Comparison of ENCODE assay signal across 8 mouse cellular contexts in genomic region chr11:103139951-103140762, GRCm38 (mm10). TPM values are rescaled to one million over a fixed set of nuclear protein-coding genes. Genes with fewer than 3 reads are reported as not detected.
A peak's percentile ranks its signal among the peaks of the same experiment; 100 is the strongest.
DNase-seq lines count a peak whose midpoint lies in the region; ATAC-seq and TF ChIP-seq lines count a peak whose summit lies in the region.

No protein-coding gene starts in this region.

- H3K27ac ChIP-seq in heart, embryonic 13.5 days (replicated peaks), result peak overlapping the region; percentile 88
- H3K27ac ChIP-seq in midbrain, postnatal 0 days (ENCODE audit: low read depth, low read length), result no peak overlapping the region
- H3K27ac ChIP-seq in midbrain, embryonic 15.5 days, result no peak overlapping the region
- peak overlapping the region; percentile 89; the same call in 1 of the 2 replicates for H3K27ac ChIP-seq in intestine, embryonic 14.5 days (ENCODE audit: low read depth)

- DNase-seq in heart, postnatal 25 days (ENCODE audit: low spot score), result no peak
- DNase-seq in midbrain, postnatal 0 days (ENCODE audit: low spot score), result no peak
- no peak for DNase-seq in intestine, embryonic 14.5 days (ENCODE audit: low spot score)
- no peak for DNase-seq in urinary bladder, postnatal 36 days (ENCODE audit: low spot score in 2 of 2)
- no peak for DNase-seq in ovary, adult 18-20 months (ENCODE audit: low spot score)
- DNase-seq in cerebellum, postnatal 14 days, result no peak

- TF ChIP-seq CTCF in midbrain, postnatal 0 days (IDR thresholded peaks at IDR 0.05), result no peak

- H3K4me2 ChIP-seq in heart, embryonic 13.5 days, result no peak overlapping the region
- no peak overlapping the region for H3K4me2 ChIP-seq in midbrain, postnatal 0 days (ENCODE audit: low read depth, low read length, poor library complexity, severe bottlenecking)
- no peak overlapping the region for H3K4me2 ChIP-seq in midbrain, embryonic 15.5 days
- H3K4me2 ChIP-seq in intestine, embryonic 14.5 days (ENCODE audit: low read length), result no peak overlapping the region

- 80% methylated on average over 14 of the region's 14 CpGs for WGBS in heart, embryonic 13.5 days
- WGBS in midbrain, postnatal 0 days, result 81% methylated on average over 14 of the region's 14 CpGs
- WGBS in midbrain, embryonic 15.5 days, result 81% methylated on average over 14 of the region's 14 CpGs
- 78% methylated on average over 14 of the region's 14 CpGs for WGBS in intestine, embryonic 14.5 days

- H3K4me3 ChIP-seq in heart, embryonic 13.5 days, result no peak overlapping the region
- H3K4me3 ChIP-seq in midbrain, postnatal 0 days (ENCODE audit: low read depth, low read length), result no peak overlapping the region
- H3K4me3 ChIP-seq in midbrain, embryonic 15.5 days, result no peak overlapping the region
- H3K4me3 ChIP-seq in intestine, embryonic 14.5 days (ENCODE audit: low read depth, low read length), result no peak overlapping the region

- H3K36me3 ChIP-seq in heart, embryonic 13.5 days, result peaks cover 15% of the 10 kb centered on the region
- H3K36me3 ChIP-seq in midbrain, postnatal 0 days (ENCODE audit: insufficient read depth, low read length), result peaks cover 22% of the 10 kb centered on the region
- peaks cover 8% of the 10 kb centered on the region; the same call in 1 of the 2 replicates for H3K36me3 ChIP-seq in midbrain, embryonic 15.5 days (replicated peaks)
- H3K36me3 ChIP-seq in intestine, embryonic 14.5 days (ENCODE audit: control insufficient read depth, insufficient read depth, low read length), result peaks cover 9% of the 10 kb centered on the region

- no peaks in the 10 kb centered on the region for H3K27me3 ChIP-seq in heart, embryonic 13.5 days (replicated peaks)
- H3K27me3 ChIP-seq in midbrain, postnatal 0 days (ENCODE audit: insufficient read depth, low read length), result no peaks in the 10 kb centered on the region
- no peaks in the 10 kb centered on the region for H3K27me3 ChIP-seq in midbrain, embryonic 15.5 days (replicated peaks)
- no peaks in the 10 kb centered on the region for H3K27me3 ChIP-seq in intestine, embryonic 14.5 days (replicated peaks; ENCODE audit: control insufficient read depth, insufficient read depth, low read length)

- ATAC-seq in heart, embryonic 13.5 days (ENCODE audit: extremely low read depth, insufficient number of reproducible peaks, low FRiP score, low TSS enrichment), result no peak
- ATAC-seq in midbrain, postnatal 0 days (ENCODE audit: low FRiP score), result no peak
- no peak for ATAC-seq in midbrain, embryonic 15.5 days (replicated peaks)
- no peak for ATAC-seq in intestine, embryonic 14.5 days (replicated peaks; ENCODE audit: low FRiP score, low TSS enrichment, low read depth)

- H3K9me3 ChIP-seq in heart, embryonic 13.5 days, result no peaks in the 10 kb centered on the region
- no peaks in the 10 kb centered on the region for H3K9me3 ChIP-seq in midbrain, postnatal 0 days (ENCODE audit: low read length)
- no peaks in the 10 kb centered on the region for H3K9me3 ChIP-seq in midbrain, embryonic 15.5 days
- no peaks in the 10 kb centered on the region for H3K9me3 ChIP-seq in intestine, embryonic 14.5 days (ENCODE audit: control insufficient read depth, low read length)

- intact Hi-C loops in heart, postnatal 25 days (cut with DNase I), result no loop called here

- H3K4me1 ChIP-seq in heart, embryonic 13.5 days, result peaks cover 54% of the 10 kb centered on the region
- H3K4me1 ChIP-seq in midbrain, postnatal 0 days (ENCODE audit: insufficient read depth, low read length), result peaks cover 15% of the 10 kb centered on the region; the same call in 1 of the 2 replicates
- H3K4me1 ChIP-seq in midbrain, embryonic 15.5 days, result peaks cover 26% of the 10 kb centered on the region
- H3K4me1 ChIP-seq in intestine, embryonic 14.5 days (replicated peaks; ENCODE audit: control insufficient read depth, insufficient read depth, low read length), result peaks cover 37% of the 10 kb centered on the region

- peak overlapping the region; percentile 70 for H3K9ac ChIP-seq in heart, embryonic 13.5 days
- 0 out of 2 replicates have a peak overlapping the region, but pooled peaks have one; percentile 24 for H3K9ac ChIP-seq in midbrain, postnatal 0 days (replicated peaks; ENCODE audit: low read length, poor library complexity, severe bottlenecking)
- H3K9ac ChIP-seq in midbrain, embryonic 15.5 days, result no peak overlapping the region
- H3K9ac ChIP-seq in intestine, embryonic 14.5 days (ENCODE audit: low read length), result no peak overlapping the region

RNA-seq across cellular contexts. Expression of gene Hexim2, which starts 7.9 kb away (rescaled TPM):
- 5.7 and 6.2 TPM in 2 replicates for polyA plus RNA-seq in heart, embryonic 13.5 days (2015; fragmentation: Nextera tagmentation; extraction: Ambion mirVana)
- total RNA-seq in heart, postnatal 25 days (2021), result 1 to 10 TPM; 1.3 to 2.3 TPM
- 46.3 and 57.8 TPM in 2 replicates for total RNA-seq in midbrain, postnatal 0 days (2014; rRNA removed)
- polyA plus RNA-seq in midbrain, postnatal 0 days (2015; fragmentation: Nextera tagmentation; extraction: Ambion mirVana), result 38.0 and 40.5 TPM in 2 replicates
- polyA plus RNA-seq in midbrain, embryonic 15.5 days (2015; fragmentation: Nextera tagmentation; extraction: Ambion mirVana), result 27.2 and 33.4 TPM in 2 replicates
- 6.9 and 9.7 TPM in 2 replicates for polyA plus RNA-seq in intestine, embryonic 14.5 days (2014; fragmentation: Nextera tagmentation; extraction: Ambion mirVana)

RNA-seq across cellular contexts. Expression of gene Hexim1, which starts 24.1 kb away (rescaled TPM):
- 2.8 and 3.0 TPM in 2 replicates for polyA plus RNA-seq in heart, embryonic 13.5 days (2015; fragmentation: Nextera tagmentation; extraction: Ambion mirVana)
- 10 to 100 TPM; 17.5 to 18.8 TPM for total RNA-seq in heart, postnatal 25 days (2021)
- total RNA-seq in midbrain, postnatal 0 days (2014; rRNA removed), result 15.5 and 19.1 TPM in 2 replicates
- 3.2 and 4.5 TPM in 2 replicates for polyA plus RNA-seq in midbrain, postnatal 0 days (2015; fragmentation: Nextera tagmentation; extraction: Ambion mirVana)
- polyA plus RNA-seq in midbrain, embryonic 15.5 days (2015; fragmentation: Nextera tagmentation; extraction: Ambion mirVana), result 3.1 and 3.7 TPM in 2 replicates
- 6.8 and 6.9 TPM in 2 replicates for polyA plus RNA-seq in intestine, embryonic 14.5 days (2014; fragmentation: Nextera tagmentation; extraction: Ambion mirVana)

RNA-seq across cellular contexts. Expression of gene Fmnl1, which starts 30.8 kb away (rescaled TPM):
- polyA plus RNA-seq in heart, embryonic 13.5 days (2015; fragmentation: Nextera tagmentation; extraction: Ambion mirVana), result 2.0 and 2.6 TPM in 2 replicates
- total RNA-seq in heart, postnatal 25 days (2021), result 10 to 100 TPM; 15.1 to 18.2 TPM
- 12.0 and 14.3 TPM in 2 replicates for total RNA-seq in midbrain, postnatal 0 days (2014; rRNA removed)
- 7.3 and 9.5 TPM in 2 replicates for polyA plus RNA-seq in midbrain, postnatal 0 days (2015; fragmentation: Nextera tagmentation; extraction: Ambion mirVana)
- 7.0 and 7.5 TPM in 2 replicates for polyA plus RNA-seq in midbrain, embryonic 15.5 days (2015; fragmentation: Nextera tagmentation; extraction: Ambion mirVana)
- 3.1 and 3.6 TPM in 2 replicates for polyA plus RNA-seq in intestine, embryonic 14.5 days (2014; fragmentation: Nextera tagmentation; extraction: Ambion mirVana)

RNA-seq across cellular contexts. Expression of gene Acbd4, which starts 38.7 kb away (rescaled TPM):
- polyA plus RNA-seq in heart, embryonic 13.5 days (2015; fragmentation: Nextera tagmentation; extraction: Ambion mirVana), result 12.0 and 14.3 TPM in 2 replicates
- total RNA-seq in heart, postnatal 25 days (2021), result 10 to 100 TPM; 36.7 to 39.0 TPM
- total RNA-seq in midbrain, postnatal 0 days (2014; rRNA removed), result 21.8 and 22.9 TPM in 2 replicates
- 17.5 and 21.8 TPM in 2 replicates for polyA plus RNA-seq in midbrain, postnatal 0 days (2015; fragmentation: Nextera tagmentation; extraction: Ambion mirVana)
- polyA plus RNA-seq in midbrain, embryonic 15.5 days (2015; fragmentation: Nextera tagmentation; extraction: Ambion mirVana), result 9.7 and 11.1 TPM in 2 replicates
- 13.0 and 14.5 TPM in 2 replicates for polyA plus RNA-seq in intestine, embryonic 14.5 days (2014; fragmentation: Nextera tagmentation; extraction: Ambion mirVana)

RNA-seq across cellular contexts. Expression of gene Plcd3, which starts 38.7 kb away (rescaled TPM):
- polyA plus RNA-seq in heart, embryonic 13.5 days (2015; fragmentation: Nextera tagmentation; extraction: Ambion mirVana), result 7.8 and 8.7 TPM in 2 replicates
- 10 to 100 TPM; 14.7 to 16.3 TPM for total RNA-seq in heart, postnatal 25 days (2021)
- total RNA-seq in midbrain, postnatal 0 days (2014; rRNA removed), result 9.4 and 9.7 TPM in 2 replicates
- 4.7 and 4.9 TPM in 2 replicates for polyA plus RNA-seq in midbrain, postnatal 0 days (2015; fragmentation: Nextera tagmentation; extraction: Ambion mirVana)
- polyA plus RNA-seq in midbrain, embryonic 15.5 days (2015; fragmentation: Nextera tagmentation; extraction: Ambion mirVana), result 3.0 and 3.8 TPM in 2 replicates
- polyA plus RNA-seq in intestine, embryonic 14.5 days (2014; fragmentation: Nextera tagmentation; extraction: Ambion mirVana), result 1.9 and 2.1 TPM in 2 replicates

Comparison
In these comparisons a context has a peak if more than half of its experiments do, and no peak if none do; other contexts are left out.
1. H3K9ac ChIP-seq: peak in heart, embryonic 13.5 days (single experiment) and midbrain, postnatal 0 days (single experiment); none in midbrain, embryonic 15.5 days (single experiment) and intestine, embryonic 14.5 days (single experiment).
2. H3K27ac ChIP-seq: peak in heart, embryonic 13.5 days (single experiment) and intestine, embryonic 14.5 days (single experiment); none in midbrain, postnatal 0 days (single experiment) and midbrain, embryonic 15.5 days (single experiment).